Mouse (Mus musculus) MEL (cell line): Measurements from ENCODE around the gene Elp5. TPM values are rescaled to one million over a fixed set of nuclear protein-coding genes. Genes with fewer than 3 reads are reported as not detected.
A peak's percentile ranks its signal among the peaks of the same experiment; 100 is the strongest.

Source experiments
- DNase-seq: peaks from one replicate; pipeline ENCODE4 v3.0.0; 2011; ENCODE audit warnings: low read depth, low spot score
- H3K27ac ChIP-seq: 2 replicates; pipeline ENCODE4 v1.5.1; 2012; ENCODE audit warnings: low read depth, mild to moderate bottlenecking, control low read depth, low read length, moderate library complexity; ENCODE audit not compliant: control insufficient read depth
- H3K27me3 ChIP-seq, 2 experiments: fragments of 150-350 bp in 1 of 2; sonication (generic) in 1 of 2; 2 replicates each; pipeline ENCODE4 v1.6.1; 2012; ENCODE audit warnings: low read length in 2 of 2, mild to moderate bottlenecking in 2 of 2, improper control_type of control experiment in 1 of 2, moderate library complexity in 1 of 2; ENCODE audit not compliant: insufficient read depth in 2 of 2, control insufficient read depth in 1 of 2
- H3K36me3 ChIP-seq, 2 experiments: 2 replicates each; pipeline ENCODE4 v1.6.1; 2012 to 2014; ENCODE audit warnings: low read length in 2 of 2, improper control_type of control experiment in 1 of 2, inconsistent platforms in 1 of 2, mild to moderate bottlenecking in 1 of 2; ENCODE audit not compliant: insufficient read depth in 2 of 2, control insufficient read depth in 1 of 2
- H3K4me1 ChIP-seq, 2 experiments: fragments of 150-350 bp in 1 of 2; sonication (generic) in 1 of 2; 2 replicates each; pipeline ENCODE4 v1.6.1; 2012; ENCODE audit warnings: low read length in 2 of 2, improper control_type of control experiment in 1 of 2, mild to moderate bottlenecking in 1 of 2; ENCODE audit not compliant: insufficient read depth in 2 of 2, control insufficient read depth in 1 of 2
- H3K4me3 ChIP-seq, 2 experiments: fragments of 150-350 bp in 1 of 2; sonication (generic) in 1 of 2; 2 replicates each; pipeline ENCODE4 v1.5.1; 2012; ENCODE audit warnings: low read depth in 2 of 2, low read length in 2 of 2, mild to moderate bottlenecking in 2 of 2, moderate library complexity in 2 of 2, control low read depth in 1 of 2, improper control_type of control experiment in 1 of 2; ENCODE audit not compliant: control insufficient read depth in 1 of 2, insufficient read depth in 1 of 2
- H3K79me2 ChIP-seq: 2 replicates; pipeline ENCODE4 v1.6.1; 2012; ENCODE audit warnings: mild to moderate bottlenecking, low read length, moderate library complexity; ENCODE audit not compliant: control insufficient read depth, poor library complexity, insufficient read depth
- H3K9ac ChIP-seq: 2 replicates; pipeline ENCODE4 v1.6.1; 2012; ENCODE audit warnings: low read depth, mild to moderate bottlenecking, control low read depth, low read length, moderate library complexity; ENCODE audit not compliant: control insufficient read depth, poor library complexity, severe bottlenecking
- H3K9me3 ChIP-seq: fragments of 150-350 bp; sonication (generic); replicated peaks from 2 replicates; pipeline ENCODE4 v1.6.1; 2012; ENCODE audit warnings: mild to moderate bottlenecking, low read length, improper control_type of control experiment, moderate library complexity; ENCODE audit not compliant: insufficient read depth
- CTCF ChIP-seq, 3 experiments: IDR thresholded peaks in 2 of 3; conservative IDR thresholded peaks in 1 of 3; 2 replicates each; pipeline ENCODE4 v1.5.1; 2011 to 2012; ENCODE audit warnings: low read length in 3 of 3, low read depth in 2 of 3, mild to moderate bottlenecking in 2 of 3, improper control_type of control experiment in 1 of 3, inconsistent platforms in 1 of 3, mixed read lengths in 1 of 3, moderate library complexity in 1 of 3; ENCODE audit not compliant: control insufficient read depth in 1 of 3, insufficient read depth in 1 of 3, poor library complexity in 1 of 3, severe bottlenecking in 1 of 3
- E2F4 ChIP-seq: IDR thresholded peaks from 2 replicates; pipeline ENCODE4 v1.6.1; 2011; ENCODE audit warnings: low read depth, low read length, improper control_type of control experiment, borderline replicate concordance
- HCFC1 ChIP-seq: IDR thresholded peaks from 2 replicates; pipeline ENCODE4 v1.6.1; 2012; ENCODE audit warnings: low read depth, mild to moderate bottlenecking, inconsistent platforms, low read length, improper control_type of control experiment, moderate library complexity
- MAX ChIP-seq: IDR thresholded peaks from 2 replicates; pipeline ENCODE4 v1.6.1; 2011; ENCODE audit warnings: low read length, improper control_type of control experiment
- MAZ ChIP-seq: IDR thresholded peaks from 2 replicates; pipeline ENCODE4 v1.6.1; 2012; ENCODE audit warnings: low read depth, mild to moderate bottlenecking, inconsistent platforms, low read length, improper control_type of control experiment
- MEF2A ChIP-seq: IDR thresholded peaks from 2 replicates; pipeline ENCODE4 v1.6.1; 2014; ENCODE audit warnings: low read depth, mild to moderate bottlenecking, inconsistent platforms, low read length, improper control_type of control experiment; ENCODE audit not compliant: poor library complexity, insufficient replicate concordance, severe bottlenecking; ENCODE audit errors: extremely low read depth
- MXI1 ChIP-seq: IDR thresholded peaks from 2 replicates; pipeline ENCODE4 v1.6.1; 2011; ENCODE audit warnings: mild to moderate bottlenecking, low read depth, low read length, improper control_type of control experiment
- MYB ChIP-seq: IDR thresholded peaks from 2 replicates; pipeline ENCODE4 v1.6.1; 2011; ENCODE audit warnings: mild to moderate bottlenecking, low read depth, low read length, improper control_type of control experiment
- SIN3A ChIP-seq: IDR thresholded peaks from 2 replicates; pipeline ENCODE4 v1.6.1; 2012; ENCODE audit warnings: low read length, improper control_type of control experiment, inconsistent platforms
- SMC3 ChIP-seq: IDR thresholded peaks from 2 replicates; pipeline ENCODE4 v1.6.1; 2011; ENCODE audit warnings: low read depth, low read length, improper control_type of control experiment
- TBP ChIP-seq: IDR thresholded peaks from 2 replicates; pipeline ENCODE4 v1.8.0; 2011; ENCODE audit warnings: low read depth, low read length, improper control_type of control experiment
- TCF12 ChIP-seq: IDR thresholded peaks from 2 replicates; pipeline ENCODE4 v1.6.1; 2014; ENCODE audit warnings: low read depth, mild to moderate bottlenecking, inconsistent platforms, low read length, improper control_type of control experiment, moderate library complexity
- UBTF ChIP-seq: IDR thresholded peaks from 2 replicates; pipeline ENCODE4 v1.6.1; 2012; ENCODE audit warnings: low read depth, mild to moderate bottlenecking, inconsistent platforms, low read length, improper control_type of control experiment, moderate library complexity, borderline replicate concordance; ENCODE audit not compliant: insufficient read depth
- USF1 ChIP-seq: IDR thresholded peaks from 2 replicates; pipeline ENCODE4 v1.6.1; 2014; ENCODE audit warnings: low read depth, mild to moderate bottlenecking, inconsistent platforms, low read length, improper control_type of control experiment, moderate library complexity
- ZC3H11A ChIP-seq: IDR thresholded peaks from 2 replicates; pipeline ENCODE4 v1.6.1; 2012; ENCODE audit warnings: low read depth, mild to moderate bottlenecking, inconsistent platforms, low read length, improper control_type of control experiment
- ZMIZ1 ChIP-seq: IDR thresholded peaks from 2 replicates; pipeline ENCODE4 v1.6.1; 2012; ENCODE audit warnings: low read depth, mild to moderate bottlenecking, inconsistent platforms, low read length, improper control_type of control experiment, moderate library complexity
- ZNF384 ChIP-seq: IDR thresholded peaks from 2 replicates; pipeline ENCODE4 v1.6.1; 2012; ENCODE audit warnings: low read depth, mild to moderate bottlenecking, inconsistent platforms, low read length, improper control_type of control experiment
- polyA plus RNA-seq, 2 experiments: library from polyadenylated mRNA; stranded (reverse) in 1 of 2; unstranded in 1 of 2; fragments of >175 nt in 1 of 2; fragments of >200 nt in 1 of 2; gene quantifications; 2 replicates each; pipeline versions ENCODE4 v1.2.1 to v1.2.4; 2012; ENCODE audit warnings: low replicate concordance in 2 of 2, low read depth in 1 of 2; ENCODE audit not compliant: insufficient read length in 2 of 2, insufficient read depth in 1 of 2, missing spikeins in 1 of 2
- total RNA-seq: library from RNA; depleted of rRNA; stranded (reverse); fragments of 300-350 nt; gene quantifications from 2 replicates; pipeline ENCODE4 v1.2.3, GENCODE M21; 2012

Elp5 gene
- total and polyA plus RNA-seq, 3 experiments, result 189 to 222 TPM; not detected in 1

GRCm38 (mm10) chr11:69948066-69948762 lies 34.1 kb downstream of the Elp5 start, which contains the start of gene Slc2a4:
Gene Slc2a4 (minus strand): TSS chr11:69948188.
- no peaks in the 10 kb centered on the region for H3K9me3 ChIP-seq
- H3K4me1 ChIP-seq, result peaks cover 0 to 13% of the 10 kb centered on the region in 2 experiments; a peak in 3 of 4 replicates
- TF ChIP-seq SIN3A (peak; percentile 81), E2F4 (peak; percentile 82; the same call in 1 of the 2 replicates), TBP (0 out of 2 replicates have a peak, but pooled peaks have one; percentile 8), USF1 (0 out of 2 replicates have a peak, but pooled peaks have one; percentile 11), HCFC1 (0 out of 2 replicates have a peak, but pooled peaks have one; percentile 27), MAX (peak; percentile 51), ZNF384 (no peak; the same call in 1 of the 2 replicates), MAZ (0 out of 2 replicates have a peak, but pooled peaks have one; percentile 29), SMC3 (0 out of 2 replicates have a peak, but pooled peaks have one; percentile 18), ZC3H11A (no peak), MXI1 (peak; percentile 85), UBTF (no peak), MEF2A (0 out of 2 replicates have a peak, but pooled peaks have one; percentile 55)
- peak within 1 kb of the TSS; percentile 17; the same call in 1 of the 2 replicates for H3K27ac ChIP-seq
- H3K9ac ChIP-seq, result peak within 1 kb of the TSS; percentile 55
- peak; percentile 97 for DNase-seq
- peaks cover 4 to 8% of the 10 kb centered on the region in 2 experiments for H3K27me3 ChIP-seq
- H3K79me2 ChIP-seq, result no peaks in the 10 kb centered on the region
- H3K4me3 ChIP-seq, result peak within 1 kb of the TSS; percentile 52 to 61
- H3K36me3 ChIP-seq, result no peaks in the 10 kb centered on the region; a peak in 1 of 4 replicates

GRCm38 (mm10) chr11:69947337-69948065 lies 34.8 kb downstream of the Elp5 start:
- peak overlapping the region; percentile 42 to 59 for H3K4me3 ChIP-seq
- DNase-seq, result no peak
- no peaks in the 10 kb centered on the region for H3K79me2 ChIP-seq
- H3K4me1 ChIP-seq, result peaks cover 0 to 11% of the 10 kb centered on the region in 2 experiments; a peak in 2 of 4 replicates
- no peaks in the 10 kb centered on the region for H3K9me3 ChIP-seq
- H3K9ac ChIP-seq, result peak overlapping the region; percentile 24; the same call in 1 of the 2 replicates
- H3K36me3 ChIP-seq, result no peaks in the 10 kb centered on the region; a peak in 1 of 4 replicates
- no peak for TF ChIP-seq CTCF (IDR thresholded peaks at IDR 0.05 in 2 of 3, conservative IDR thresholded peaks at IDR 0.05 in 1 of 3; ENCODE audit: control insufficient read depth in 1 of 3, insufficient read depth in 1 of 3, low read depth in 2 of 3, low read length in 3 of 3, poor library complexity in 1 of 3, severe bottlenecking in 1 of 3)
- TF ChIP-seq TCF12, result no peak
- TF ChIP-seq ZMIZ1, result no peak
- TF ChIP-seq MYB, result no peak
- H3K27ac ChIP-seq, result no peak overlapping the region
- H3K27me3 ChIP-seq, result peaks cover 7 to 13% of the 10 kb centered on the region in 2 experiments
